Mouse (Mus musculus) hindbrain, embryonic 13.5 days (tissue): ENCODE results near the gene Samhd1. TPM values are rescaled to one million over a fixed set of nuclear protein-coding genes. Genes with fewer than 3 reads are reported as not detected.

Experiments
- ATAC-seq: fragments of 200-750 bp; cut with Nextera tagmentation; 2 replicates; pipeline ENCODE4 v1.8.0; 2017; ENCODE audit warnings: moderate TSS enrichment; ENCODE audit not compliant: low FRiP score
- H3K27ac ChIP-seq: fragments of 300-500 bp; sonication (generic); 2 replicates; pipeline ENCODE4 v1.5.1; 2015; ENCODE audit warnings: inconsistent platforms, mild to moderate bottlenecking, moderate library complexity
- H3K27me3 ChIP-seq: fragments of 300-500 bp; sonication (generic); 2 replicates; pipeline ENCODE4 v1.6.1; 2015; ENCODE audit warnings: mild to moderate bottlenecking, inconsistent platforms
- H3K36me3 ChIP-seq: fragments of 300-500 bp; sonication (generic); 2 replicates; pipeline ENCODE4 v1.6.1; 2015; ENCODE audit warnings: mild to moderate bottlenecking, inconsistent platforms
- H3K4me1 ChIP-seq: fragments of 300-500 bp; sonication (generic); replicated peaks from 2 replicates; pipeline ENCODE4 v1.6.1; 2015; ENCODE audit warnings: inconsistent platforms
- H3K4me2 ChIP-seq: fragments of 300-500 bp; sonication (generic); 2 replicates; pipeline ENCODE4 v1.6.1; 2015; ENCODE audit warnings: inconsistent platforms, mild to moderate bottlenecking, moderate library complexity
- H3K4me3 ChIP-seq: fragments of 300-500 bp; sonication (generic); 2 replicates; pipeline ENCODE4 v1.5.1; 2015; ENCODE audit warnings: mild to moderate bottlenecking, inconsistent platforms
- H3K9ac ChIP-seq: fragments of 300-500 bp; sonication (generic); 2 replicates; pipeline ENCODE4 v1.6.1; 2015; ENCODE audit warnings: mild to moderate bottlenecking, inconsistent platforms
- H3K9me3 ChIP-seq: fragments of 300-500 bp; sonication (generic); 2 replicates; pipeline ENCODE4 v1.6.1; 2016; ENCODE audit warnings: inconsistent platforms
- WGBS: fragments of 180-500 bp; shearing (Covaris S2); methylation state at CpG from one replicate; pipeline ENCODE4 v1.1.7; 2015; 5-methylcytosine and 5-hydroxymethylcytosine counted together
- polyA plus RNA-seq: library from polyadenylated mRNA; unstranded; fragments of >200 nt; fragmentation: Nextera tagmentation; extraction: Ambion mirVana; gene quantifications from 2 replicates; pipeline ENCODE4 v1.2.1, GENCODE M21; 2015

The Samhd1 gene
- polyA plus RNA-seq, 1 experiment from 2014 or later: 11.9 TPM

GRCm38 (mm10) chr2:157118556-157118955 lies 16.5 kb downstream of the Samhd1 start:
- H3K4me2 ChIP-seq: no peak overlapping the region
- ATAC-seq: no peak
- WGBS: 93% methylated on average over 4 of the region's 4 CpGs
- H3K9me3 ChIP-seq: no peaks in the 10 kb centered on the region
- no peaks in the 10 kb centered on the region for H3K4me1 ChIP-seq
- no peak overlapping the region for H3K4me3 ChIP-seq
- no peaks in the 10 kb centered on the region for H3K27me3 ChIP-seq
- no peak overlapping the region for H3K27ac ChIP-seq
- H3K9ac ChIP-seq: no peak overlapping the region
- peaks cover 23% of the 10 kb centered on the region for H3K36me3 ChIP-seq

- Histone ChIP-seq H3K4me2 (no peak overlapping the region), H3K4me3 (no peak overlapping the region), H3K27ac (no peak overlapping the region), H3K36me3 (peaks cover 30% of the 10 kb centered on the region), H3K9ac (no peak overlapping the region), H3K9me3 (no peaks in the 10 kb centered on the region), H3K27me3 (no peaks in the 10 kb centered on the region), H3K4me1 (no peaks in the 10 kb centered on the region)
- no peak for ATAC-seq
- 22% methylated on average over 3 of the region's 3 CpGs for WGBS
These were observed 18.1 kb downstream of the Samhd1 start for GRCm38 (mm10) chr2:157116964-157117363.

GRCm38 (mm10) chr2:157108236-157108635 lies 26.8 kb downstream of the Samhd1 start:
- Histone ChIP-seq H3K9ac (no peak overlapping the region), H3K4me3 (no peak overlapping the region), H3K9me3 (no peaks in the 10 kb centered on the region), H3K27ac (no peak overlapping the region), H3K36me3 (peaks cover 36% of the 10 kb centered on the region), H3K4me2 (no peak overlapping the region), H3K4me1 (no peaks in the 10 kb centered on the region), H3K27me3 (no peaks in the 10 kb centered on the region)
- 86% methylated on average over 4 of the region's 4 CpGs for WGBS
- ATAC-seq: no peak

- WGBS: 75% methylated on average over 8 of the region's 8 CpGs
- Histone ChIP-seq H3K36me3 (peaks cover 38% of the 10 kb centered on the region), H3K9ac (no peak overlapping the region), H3K4me1 (no peaks in the 10 kb centered on the region), H3K9me3 (no peaks in the 10 kb centered on the region), H3K27me3 (no peaks in the 10 kb centered on the region), H3K27ac (no peak overlapping the region), H3K4me3 (no peak overlapping the region), H3K4me2 (no peak overlapping the region)
- ATAC-seq: no peak
These were observed 30.6 kb downstream of the Samhd1 start for GRCm38 (mm10) chr2:157104454-157104853.

GRCm38 (mm10) chr2:157102256-157102655 lies 32.8 kb downstream of the Samhd1 start:
- ATAC-seq: no peak
- H3K27me3 ChIP-seq: no peaks in the 10 kb centered on the region
- H3K36me3 ChIP-seq: peaks cover 40% of the 10 kb centered on the region
- no peak overlapping the region for H3K27ac ChIP-seq
- no peak overlapping the region for H3K4me2 ChIP-seq
- H3K4me1 ChIP-seq: no peaks in the 10 kb centered on the region
- no peak overlapping the region for H3K4me3 ChIP-seq
- no peak overlapping the region for H3K9ac ChIP-seq
- 52% methylated on average over 2 of the region's 2 CpGs for WGBS
- H3K9me3 ChIP-seq: no peaks in the 10 kb centered on the region

- peaks cover 37% of the 10 kb centered on the region for H3K36me3 ChIP-seq
- no peaks in the 10 kb centered on the region for H3K27me3 ChIP-seq
- H3K9ac ChIP-seq: no peak overlapping the region
- WGBS: 100% methylated on average over 9 of the region's 9 CpGs
- H3K4me1 ChIP-seq: no peaks in the 10 kb centered on the region
- no peak for ATAC-seq
- H3K9me3 ChIP-seq: no peaks in the 10 kb centered on the region
- no peak overlapping the region for H3K4me3 ChIP-seq
- H3K27ac ChIP-seq: no peak overlapping the region
- H3K4me2 ChIP-seq: no peak overlapping the region
These were observed 33.4 kb downstream of the Samhd1 start for GRCm38 (mm10) chr2:157101650-157102049.

- H3K9ac ChIP-seq: no peak overlapping the region
- H3K27ac ChIP-seq: no peak overlapping the region
- no peaks in the 10 kb centered on the region for H3K4me1 ChIP-seq
- peaks cover 37% of the 10 kb centered on the region for H3K36me3 ChIP-seq
- WGBS: 89% methylated on average over 12 of the region's 12 CpGs
- H3K4me2 ChIP-seq: no peak overlapping the region
- H3K4me3 ChIP-seq: no peak overlapping the region
- no peaks in the 10 kb centered on the region for H3K9me3 ChIP-seq
- H3K27me3 ChIP-seq: no peaks in the 10 kb centered on the region
- no peak for ATAC-seq
These were observed 34.8 kb downstream of the Samhd1 start for GRCm38 (mm10) chr2:157100319-157100605.

- 0 out of 2 replicates have a peak, but pooled peaks cover 2% of the 10 kb centered on the region for H3K4me1 ChIP-seq
- ATAC-seq: no peak
- no peak overlapping the region for H3K9ac ChIP-seq
These were observed 35.3 kb downstream of the Samhd1 start for GRCm38 (mm10) chr2:157099532-157100318.

GRCm38 (mm10) chr2:157095005-157095755 lies 39.9 kb downstream of the Samhd1 start:
- Histone ChIP-seq H3K27ac (no peak overlapping the region), H3K9me3 (no peaks in the 10 kb centered on the region), H3K36me3 (peaks cover 12% of the 10 kb centered on the region), H3K4me2 (no peak overlapping the region), H3K27me3 (no peaks in the 10 kb centered on the region), H3K9ac (peak overlapping the region; percentile 1; the same call in 1 of the 2 replicates), H3K4me3 (no peak overlapping the region), H3K4me1 (peaks cover 13% of the 10 kb centered on the region)
- peak; percentile 52; the same call in 1 of the 2 replicates for ATAC-seq
- WGBS: 69% methylated on average over 9 of the region's 9 CpGs

More at GRCm38 (mm10) chr2:157099532-157100318, 35.3 kb downstream of the Samhd1 start:
- Histone ChIP-seq H3K4me2 (no peak overlapping the region), H3K27me3 (no peaks in the 10 kb centered on the region), H3K27ac (no peak overlapping the region), H3K4me3 (no peak overlapping the region), H3K36me3 (peaks cover 34% of the 10 kb centered on the region), H3K9me3 (no peaks in the 10 kb centered on the region)
- 85% methylated on average over 12 of the region's 12 CpGs for WGBS

GRCm38 (mm10) chr2:157092024-157092423 lies 43.0 kb downstream of the Samhd1 start:
- ATAC-seq: 0 out of 2 replicates have a peak, but pooled peaks have one; percentile 40
- Histone ChIP-seq H3K4me1 (peaks cover 13% of the 10 kb centered on the region), H3K4me2 (no peak overlapping the region), H3K27me3 (no peaks in the 10 kb centered on the region), H3K27ac (no peak overlapping the region), H3K9me3 (no peaks in the 10 kb centered on the region), H3K4me3 (no peak overlapping the region), H3K9ac (no peak overlapping the region; the same call in 1 of the 2 replicates), H3K36me3 (no peaks in the 10 kb centered on the region)
- whole genome bisulfite sequencing: 45% methylated on average over 8 of the region's 8 CpGs

- no peak overlapping the region for H3K4me2 ChIP-seq
- H3K27me3 ChIP-seq: no peaks in the 10 kb centered on the region
- H3K9ac ChIP-seq: 0 out of 2 replicates have a peak overlapping the region, but pooled peaks have one; percentile 8
- H3K4me3 ChIP-seq: no peak overlapping the region
- WGBS: 80% methylated on average over 14 of the region's 14 CpGs
- H3K27ac ChIP-seq: no peak overlapping the region
- peaks cover 15% of the 10 kb centered on the region for H3K4me1 ChIP-seq
- ATAC-seq: no peak
- H3K36me3 ChIP-seq: no peaks in the 10 kb centered on the region
- no peaks in the 10 kb centered on the region for H3K9me3 ChIP-seq
These were observed 47.3 kb downstream of the Samhd1 start for GRCm38 (mm10) chr2:157087536-157088317.

GRCm38 (mm10) chr2:157086796-157087195 lies 48.3 kb downstream of the Samhd1 start, which contains the start of gene Tldc2:
Tldc2 (plus strand) TSS chr2:157087055.
- no peak within 1 kb of the TSS for H3K27ac ChIP-seq
- WGBS: 85% methylated on average over 8 of the region's 8 CpGs
- H3K9me3 ChIP-seq: no peaks in the 10 kb centered on the region
- no peak within 1 kb of the TSS for H3K4me3 ChIP-seq
- no peak within 1 kb of the TSS for H3K4me2 ChIP-seq
- H3K9ac ChIP-seq: 0 out of 2 replicates have a peak within 1 kb of the TSS, but pooled peaks have one; percentile 8
- peaks cover 14% of the 10 kb centered on the region for H3K4me1 ChIP-seq
- no peak for ATAC-seq
- H3K27me3 ChIP-seq: no peaks in the 10 kb centered on the region
- H3K36me3 ChIP-seq: no peaks in the 10 kb centered on the region
